Mouse (Mus musculus) brain, embryonic 14.5 days (tissue): ENCODE measurements around the gene Gtf3a.

ENCODE experiments used
- CTCF ChIP-seq: fragments of 200-500 bp; IDR thresholded peaks from 2 replicates; pipeline ENCODE4 v1.5.1; 2012; ENCODE audit warnings: inconsistent platforms, mild to moderate bottlenecking, moderate library complexity, borderline replicate concordance; ENCODE audit not compliant: insufficient read depth, insufficient read length; ENCODE audit errors: extremely low read depth
- POLR2A ChIP-seq: fragments of 200-500 bp; IDR thresholded peaks from 2 replicates; pipeline ENCODE4 v1.6.1; 2012; ENCODE audit warnings: mild to moderate bottlenecking, inconsistent platforms, borderline replicate concordance; ENCODE audit not compliant: poor library complexity, insufficient read depth, insufficient read length, severe bottlenecking; ENCODE audit errors: extremely low read depth

DNA sequence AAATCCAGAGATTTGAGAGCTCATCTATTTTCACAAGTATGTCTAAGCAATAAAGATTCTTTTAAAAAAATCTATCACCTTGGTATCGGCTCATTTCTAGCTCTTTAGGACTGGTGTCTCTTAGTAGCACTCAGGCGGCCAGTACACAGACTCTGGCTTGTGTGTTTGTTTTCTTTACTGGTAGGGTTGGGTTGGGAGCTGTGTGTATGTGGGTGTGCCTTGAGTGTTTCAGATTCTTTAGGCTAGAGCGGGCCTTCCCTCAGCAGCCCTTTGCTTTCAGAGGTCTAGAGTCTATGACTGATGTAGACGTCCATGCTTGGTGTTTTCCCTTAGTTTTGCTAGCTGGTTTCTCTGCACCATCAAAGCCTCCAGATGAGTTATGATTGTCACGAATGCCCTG is 24.9 kb upstream of the Gtf3a start:
- TF ChIP-seq POLR2A: no peak
- TF ChIP-seq CTCF: no peak
